Mouse (Mus musculus) liver, postnatal 0 days (tissue): ENCODE measurements at regions not wholly inside any gene's neighbourhood (a gene's known extent, or its start where the extent isn't known, plus 50 kb on each side); places are given as distances from the start of the nearest gene placed in this dataset.

Experiments used
- ATAC-seq: fragments of 200-750 bp; cut with Nextera tagmentation; 2 replicates; pipeline ENCODE4 v1.8.0; 2017; ENCODE audit warnings: mild to moderate bottlenecking, moderate library complexity
- DNase-seq: peaks from one replicate; pipeline ENCODE4 v3.0.0-alpha.2; 2016
- H3K27ac ChIP-seq: fragments of 300-500 bp; sonication (generic); 2 replicates; pipeline ENCODE4 v1.5.1; 2014; ENCODE audit warnings: antibody characterized with exemption, moderate library complexity, mild to moderate bottlenecking, low read depth
- H3K27me3 ChIP-seq: fragments of 300-500 bp; sonication (generic); 2 replicates; pipeline ENCODE4 v1.6.1; 2014; ENCODE audit warnings: low read length, control low read depth, mixed read lengths; ENCODE audit not compliant: insufficient read depth
- H3K36me3 ChIP-seq: fragments of 300-500 bp; sonication (generic); replicated peaks from 2 replicates; pipeline ENCODE4 v1.6.1; 2014; ENCODE audit warnings: mild to moderate bottlenecking, control low read depth, low read length, moderate library complexity, mixed read lengths; ENCODE audit not compliant: insufficient read depth
- H3K4me1 ChIP-seq: fragments of 300-500 bp; sonication (generic); 2 replicates; pipeline ENCODE4 v1.6.1; 2014; ENCODE audit warnings: antibody characterized with exemption, mild to moderate bottlenecking, control low read depth; ENCODE audit not compliant: insufficient read depth
- H3K4me2 ChIP-seq: fragments of 300-500 bp; sonication (generic); 2 replicates; pipeline ENCODE4 v1.6.1; 2014; ENCODE audit warnings: low read depth, mild to moderate bottlenecking, low read length, moderate library complexity, mixed read lengths
- H3K4me3 ChIP-seq: fragments of 300-500 bp; sonication (generic); 2 replicates; pipeline ENCODE4 v1.5.1; 2014; ENCODE audit warnings: low read depth, low read length
- H3K9ac ChIP-seq: fragments of 300-500 bp; sonication (generic); replicated peaks from 2 replicates; pipeline ENCODE4 v1.6.1; 2014; ENCODE audit warnings: mild to moderate bottlenecking, moderate library complexity
- H3K9me3 ChIP-seq: fragments of 300-500 bp; sonication (generic); 2 replicates; pipeline ENCODE4 v1.6.1; 2016; ENCODE audit warnings: mild to moderate bottlenecking, control low read depth, low read length, mixed read lengths
- CTCF ChIP-seq: sonication (generic); IDR thresholded peaks from 2 replicates; pipeline ENCODE4 v1.5.1; 2016; ENCODE audit warnings: antibody characterized with exemption, low read depth
- EP300 ChIP-seq: IDR thresholded peaks from 2 replicates; pipeline ENCODE4 v1.6.1; 2016; ENCODE audit warnings: antibody characterized with exemption, low read depth, mild to moderate bottlenecking
- WGBS: fragments of 180-500 bp; shearing (Covaris S2); extraction: QIAGEN DNeasy Blood & Tissue Kit; methylation state at CpG from one replicate; pipeline ENCODE4 v1.1.7; 2014; ENCODE audit not compliant: insufficient replicate concordance; 5-methylcytosine and 5-hydroxymethylcytosine counted together

DNA sequence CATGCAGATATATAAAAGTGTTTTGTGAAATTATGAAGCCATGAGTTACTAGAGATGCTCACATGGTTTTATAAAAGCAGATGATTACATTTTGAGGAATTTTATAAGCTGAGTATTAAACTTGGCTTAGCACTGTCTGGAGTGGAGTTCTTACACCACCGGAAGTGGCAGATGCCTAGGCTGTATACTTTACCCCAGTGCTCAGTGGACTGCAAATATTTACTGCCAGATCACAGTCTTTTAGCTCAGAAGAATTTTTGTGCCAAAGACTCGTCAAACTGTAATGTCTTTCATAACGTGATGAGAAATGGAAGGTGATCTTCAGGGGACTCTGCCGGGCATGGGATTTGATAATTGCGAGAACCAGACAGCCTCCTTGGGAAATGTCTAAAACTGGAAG, 136.1 kb upstream of the 9330182O14Rik start:
- no peaks in the 10 kb centered on the region for H3K4me1 ChIP-seq
- H3K27me3 ChIP-seq = no peaks in the 10 kb centered on the region
- WGBS = 61% methylated on average over 5 of the region's 5 CpGs
- no peak overlapping the region for H3K4me2 ChIP-seq
- H3K9me3 ChIP-seq = no peaks in the 10 kb centered on the region
- H3K4me3 ChIP-seq = no peak overlapping the region
- H3K27ac ChIP-seq = no peak overlapping the region
- TF ChIP-seq CTCF (no peak), EP300 (peak; percentile 32; the same call in 1 of the 2 replicates)
- no peaks in the 10 kb centered on the region for H3K36me3 ChIP-seq
- DNase-seq (no peak), ATAC-seq (peak; percentile 79)
- no peak overlapping the region for H3K9ac ChIP-seq

- H3K27me3 ChIP-seq = no peaks in the 10 kb centered on the region
- no peak overlapping the region for H3K9ac ChIP-seq
- H3K36me3 ChIP-seq = no peaks in the 10 kb centered on the region
- WGBS = 80% methylated on average over 5 of the region's 5 CpGs
- H3K27ac ChIP-seq = no peak overlapping the region
- H3K4me3 ChIP-seq = no peak overlapping the region
- H3K4me2 ChIP-seq = no peak overlapping the region
- DNase-seq (no peak), ATAC-seq (no peak)
- H3K4me1 ChIP-seq = no peaks in the 10 kb centered on the region
- no peaks in the 10 kb centered on the region for H3K9me3 ChIP-seq
- TF ChIP-seq EP300 (no peak), CTCF (no peak)
These were observed 134.1 kb upstream of the 9330182O14Rik start for GRCm38 (mm10) chr15:40000022-40000421.

DNA sequence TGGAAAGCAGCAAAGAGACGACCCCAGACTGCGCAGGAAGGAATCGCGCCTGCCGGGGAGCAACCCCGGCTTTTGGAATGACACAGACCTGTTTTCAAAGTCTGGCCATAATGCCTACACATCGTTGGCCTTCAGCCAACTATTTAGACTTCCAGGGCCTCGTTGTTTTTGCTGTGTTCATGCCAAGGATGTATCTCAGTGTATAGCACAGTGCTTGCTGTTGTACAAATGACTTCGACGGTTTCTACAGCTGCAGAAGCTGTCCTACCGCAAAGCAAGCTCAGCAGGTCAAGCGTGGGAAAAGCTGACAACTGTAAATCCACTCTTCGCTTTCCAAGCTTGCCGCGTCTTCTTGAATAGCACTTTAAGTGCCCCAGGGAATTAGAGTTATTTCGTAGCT, 129.1 kb upstream of the 9330182O14Rik start:
- H3K9me3 ChIP-seq = no peaks in the 10 kb centered on the region
- WGBS = 80% methylated on average over 16 of the region's 16 CpGs
- no peak overlapping the region for H3K4me2 ChIP-seq
- H3K9ac ChIP-seq = no peak overlapping the region
- H3K4me3 ChIP-seq = no peak overlapping the region
- ATAC-seq (no peak), DNase-seq (no peak)
- no peak overlapping the region for H3K27ac ChIP-seq
- TF ChIP-seq EP300 (no peak), CTCF (no peak)
- no peaks in the 10 kb centered on the region for H3K4me1 ChIP-seq
- H3K36me3 ChIP-seq = no peaks in the 10 kb centered on the region
- no peaks in the 10 kb centered on the region for H3K27me3 ChIP-seq

DNA sequence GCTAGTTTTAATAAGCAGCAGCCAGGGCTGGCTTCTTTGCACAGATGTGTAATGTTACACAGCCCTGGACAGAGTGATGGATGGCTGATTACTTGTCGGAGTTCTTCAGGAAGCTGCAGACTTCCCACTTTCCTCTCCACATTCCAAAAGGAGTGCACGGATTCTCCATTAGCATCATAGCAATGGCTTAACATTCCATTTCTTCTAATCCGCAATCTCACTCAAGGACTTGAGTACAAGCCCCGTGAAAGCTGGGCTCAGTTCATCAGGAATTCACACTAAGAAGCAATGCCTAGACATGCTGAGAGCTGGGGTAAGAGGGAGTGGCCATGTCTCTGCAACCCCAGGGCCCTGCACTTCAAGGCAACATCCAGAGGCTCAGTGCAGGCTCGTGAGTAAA, 126.3 kb upstream of the 9330182O14Rik start:
- H3K36me3 ChIP-seq = no peaks in the 10 kb centered on the region
- WGBS = 47% methylated on average over 5 of the region's 5 CpGs
- no peak for ATAC-seq

GRCm38 (mm10) chr15:40013833-40014232, 120.3 kb upstream of the 9330182O14Rik start:
- 77% methylated on average over 3 of the region's 3 CpGs for WGBS
- Histone ChIP-seq H3K4me1 (peaks cover 3% of the 10 kb centered on the region; the same call in 1 of the 2 replicates), H3K27ac (no peak overlapping the region), H3K9me3 (no peaks in the 10 kb centered on the region), H3K4me2 (no peak overlapping the region), H3K9ac (no peak overlapping the region), H3K36me3 (no peaks in the 10 kb centered on the region), H3K4me3 (no peak overlapping the region), H3K27me3 (no peaks in the 10 kb centered on the region)
- ATAC-seq (no peak), DNase-seq (no peak)
- TF ChIP-seq EP300 = no peak
- TF ChIP-seq CTCF = no peak

More for the DNA sequence above, 126.3 kb upstream of the 9330182O14Rik start:
- Histone ChIP-seq H3K9ac (no peak overlapping the region), H3K4me2 (no peak overlapping the region), H3K4me3 (no peak overlapping the region), H3K27me3 (no peaks in the 10 kb centered on the region), H3K27ac (no peak overlapping the region), H3K4me1 (no peaks in the 10 kb centered on the region), H3K9me3 (no peaks in the 10 kb centered on the region)
- no peak for DNase-seq
- TF ChIP-seq EP300 (no peak), CTCF (no peak)

- ATAC-seq (no peak), DNase-seq (no peak)
- no peak overlapping the region for H3K9ac ChIP-seq
- H3K9me3 ChIP-seq = no peaks in the 10 kb centered on the region
- H3K4me2 ChIP-seq = no peak overlapping the region
- peaks cover 3% of the 10 kb centered on the region; the same call in 1 of the 2 replicates for H3K4me1 ChIP-seq
- no peaks in the 10 kb centered on the region for H3K27me3 ChIP-seq
- H3K36me3 ChIP-seq = no peaks in the 10 kb centered on the region
- no peak overlapping the region for H3K4me3 ChIP-seq
- H3K27ac ChIP-seq = no peak overlapping the region
- 77% methylated on average over 2 of the region's 2 CpGs for WGBS
- TF ChIP-seq CTCF = no peak
- no peak for TF ChIP-seq EP300
These were observed 117.1 kb upstream of the 9330182O14Rik start for GRCm38 (mm10) chr15:40017019-40017418.

GRCm38 (mm10) chr15:40017597-40017996, 116.6 kb upstream of the 9330182O14Rik start:
- no peak for TF ChIP-seq CTCF
- no peak for TF ChIP-seq EP300
- WGBS = 51% methylated on average over 6 of the region's 6 CpGs
- ATAC-seq = no peak
- Histone ChIP-seq H3K36me3 (no peaks in the 10 kb centered on the region), H3K27ac (no peak overlapping the region), H3K4me2 (no peak overlapping the region), H3K9me3 (no peaks in the 10 kb centered on the region), H3K9ac (no peak overlapping the region), H3K27me3 (no peaks in the 10 kb centered on the region), H3K4me3 (no peak overlapping the region), H3K4me1 (peaks cover 3% of the 10 kb centered on the region; the same call in 1 of the 2 replicates)
- no peak for DNase-seq
